Mouse (Mus musculus) C2C12 (cell line): ENCODE measurements around the gene Col20a1.

Experiments
- CEBPB ChIP-seq: IDR thresholded peaks from one replicate; pipeline ENCODE4 v1.6.1; 2011; ENCODE audit warnings: low read depth, mild to moderate bottlenecking, control low read depth, moderate library complexity
- CTCF ChIP-seq: IDR thresholded peaks from one replicate; pipeline ENCODE4 v1.5.1; 2011; ENCODE audit not compliant: control insufficient read depth, insufficient read depth, insufficient read length
- MAX ChIP-seq: IDR thresholded peaks from one replicate; pipeline ENCODE4 v1.6.1; 2011; ENCODE audit warnings: mild to moderate bottlenecking, control low read depth
- MYOD1 ChIP-seq: IDR thresholded peaks from one replicate; pipeline ENCODE4 v1.6.1; 2011; ENCODE audit warnings: low read depth; ENCODE audit not compliant: control insufficient read depth, insufficient read length
- MYOG ChIP-seq: IDR thresholded peaks from one replicate; pipeline ENCODE4 v1.6.1; 2011; ENCODE audit not compliant: control insufficient read depth, insufficient read length; ENCODE audit errors: extremely low read depth
- USF1 ChIP-seq: IDR thresholded peaks from one replicate; pipeline ENCODE4 v1.6.1; 2011; ENCODE audit warnings: low read depth, mild to moderate bottlenecking, control low read depth, moderate library complexity

GRCm38 (mm10) chr2:180940187-180940586 is 46.1 kb upstream of the Col20a1 start:
- no peak for TF ChIP-seq CTCF
- no peak for TF ChIP-seq MAX
- no peak for TF ChIP-seq CEBPB
- no peak for TF ChIP-seq USF1
- TF ChIP-seq MYOD1 = no peak
- no peak for TF ChIP-seq MYOG
